Mouse (Mus musculus) heart, embryonic 11.5 days (tissue): ENCODE data around the gene Slc33a1. TPM values are rescaled to one million over a fixed set of nuclear protein-coding genes. Genes with fewer than 3 reads are reported as not detected.

Experiments used
- ATAC-seq: fragments of 200-750 bp; cut with Nextera tagmentation; replicated peaks from 2 replicates; pipeline ENCODE4 v1.8.0; 2017; ENCODE audit warnings: moderate library complexity; ENCODE audit not compliant: insufficient number of reproducible peaks, low FRiP score, low TSS enrichment
- H3K27ac ChIP-seq: fragments of 300-500 bp; sonication (generic); 2 replicates; pipeline ENCODE4 v1.5.1; 2014; ENCODE audit warnings: mild to moderate bottlenecking, low read depth, low read length
- H3K27me3 ChIP-seq: fragments of 300-500 bp; sonication (generic); 2 replicates; pipeline ENCODE4 v1.6.1; 2014; ENCODE audit warnings: mild to moderate bottlenecking, low read length, mixed read lengths; ENCODE audit not compliant: control insufficient read depth, insufficient read depth
- H3K36me3 ChIP-seq: fragments of 300-500 bp; sonication (generic); 2 replicates; pipeline ENCODE4 v1.6.1; 2014; ENCODE audit warnings: mild to moderate bottlenecking, low read length, moderate library complexity, mixed read lengths; ENCODE audit not compliant: control insufficient read depth, insufficient read depth
- H3K4me1 ChIP-seq: fragments of 300-500 bp; sonication (generic); 2 replicates; pipeline ENCODE4 v1.6.1; 2014; ENCODE audit warnings: low read length; ENCODE audit not compliant: control insufficient read depth, insufficient read depth
- H3K4me2 ChIP-seq: fragments of 300-500 bp; sonication (generic); 2 replicates; pipeline ENCODE4 v1.6.1; 2014; ENCODE audit warnings: mild to moderate bottlenecking, moderate library complexity
- H3K4me3 ChIP-seq: fragments of 300-500 bp; sonication (generic); 2 replicates; pipeline ENCODE4 v1.5.1; 2014; ENCODE audit warnings: low read depth, low read length
- H3K9ac ChIP-seq: fragments of 300-500 bp; sonication (generic); 2 replicates; pipeline ENCODE4 v1.6.1; 2014; ENCODE audit warnings: mild to moderate bottlenecking, low read depth, low read length, moderate library complexity
- H3K9me3 ChIP-seq: fragments of 300-500 bp; sonication (generic); replicated peaks from 2 replicates; pipeline ENCODE4 v1.6.1; 2016; ENCODE audit warnings: low read length; ENCODE audit not compliant: control insufficient read depth
- WGBS: fragments of 180-500 bp; shearing (Covaris S2); extraction: QIAGEN DNeasy Blood & Tissue Kit; methylation state at CpG from one replicate; pipeline ENCODE4 v1.1.7; 2014; ENCODE audit not compliant: insufficient replicate concordance; 5-methylcytosine and 5-hydroxymethylcytosine counted together
- polyA plus RNA-seq: library from polyadenylated mRNA; unstranded; fragments of >200 nt; fragmentation: Nextera tagmentation; extraction: Ambion mirVana; gene quantifications from 2 replicates; pipeline ENCODE4 v1.2.1, GENCODE M21; 2014

The Slc33a1 gene
- 10.2 and 10.4 TPM in 2 replicates for polyA plus RNA-seq

DNA sequence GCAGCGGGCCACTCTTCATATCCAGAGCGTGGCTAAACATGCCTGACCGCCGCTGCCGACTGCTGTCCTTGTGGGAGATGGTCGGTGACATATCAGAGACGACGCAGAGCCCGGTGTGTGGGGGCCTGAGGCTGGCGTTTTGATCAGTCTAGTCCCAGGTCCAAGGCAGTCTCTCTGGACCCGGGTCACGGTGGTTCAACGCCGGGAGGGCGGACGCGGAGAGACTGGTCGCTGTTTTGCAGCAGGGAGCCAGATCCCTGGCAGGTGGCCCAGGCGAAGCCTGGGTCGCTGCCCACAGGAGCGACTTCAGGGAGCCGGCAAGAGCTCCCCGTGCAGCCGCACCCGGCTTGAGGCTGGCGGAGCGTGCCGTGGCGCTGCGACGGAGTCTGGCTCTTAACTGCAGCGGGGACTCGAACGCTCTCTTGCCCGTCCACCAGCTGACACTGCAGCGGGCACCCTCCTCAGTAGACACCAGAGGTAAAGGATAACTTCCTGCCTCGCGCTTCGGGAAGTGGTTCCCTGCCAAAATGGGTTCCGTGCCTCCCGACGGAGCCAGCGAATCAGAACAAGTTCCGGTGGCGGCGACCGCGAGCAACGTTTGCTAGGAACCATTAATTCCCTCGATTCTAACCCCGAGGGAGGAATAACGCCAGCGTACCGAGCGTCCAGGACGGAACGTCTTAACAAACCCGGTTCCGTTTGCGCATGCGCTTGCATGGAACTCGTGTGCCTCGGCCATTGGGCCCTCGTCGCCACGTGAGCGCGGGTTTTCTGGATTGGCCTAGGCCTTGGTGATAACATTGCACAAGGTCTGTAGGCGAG is at the start of gene Slc33a1:
TSS of gene Slc33a1 (minus strand) at position 669 of the 822 bp plus-strand sequence.
- Histone ChIP-seq H3K9ac (peak within 1 kb of the TSS; percentile 91), H3K36me3 (no peaks in the 10 kb centered on the region), H3K4me3 (peak within 1 kb of the TSS; percentile 89), H3K4me1 (peaks cover 7% of the 10 kb centered on the region; the same call in 1 of the 2 replicates), H3K4me2 (peak within 1 kb of the TSS; percentile 88), H3K9me3 (no peaks in the 10 kb centered on the region), H3K27ac (peak within 1 kb of the TSS; percentile 85), H3K27me3 (peaks cover 3% of the 10 kb centered on the region; the same call in 1 of the 2 replicates)
- peak; percentile 96 for ATAC-seq
- under 1% methylated on average over 69 of the region's 69 CpGs for WGBS

DNA sequence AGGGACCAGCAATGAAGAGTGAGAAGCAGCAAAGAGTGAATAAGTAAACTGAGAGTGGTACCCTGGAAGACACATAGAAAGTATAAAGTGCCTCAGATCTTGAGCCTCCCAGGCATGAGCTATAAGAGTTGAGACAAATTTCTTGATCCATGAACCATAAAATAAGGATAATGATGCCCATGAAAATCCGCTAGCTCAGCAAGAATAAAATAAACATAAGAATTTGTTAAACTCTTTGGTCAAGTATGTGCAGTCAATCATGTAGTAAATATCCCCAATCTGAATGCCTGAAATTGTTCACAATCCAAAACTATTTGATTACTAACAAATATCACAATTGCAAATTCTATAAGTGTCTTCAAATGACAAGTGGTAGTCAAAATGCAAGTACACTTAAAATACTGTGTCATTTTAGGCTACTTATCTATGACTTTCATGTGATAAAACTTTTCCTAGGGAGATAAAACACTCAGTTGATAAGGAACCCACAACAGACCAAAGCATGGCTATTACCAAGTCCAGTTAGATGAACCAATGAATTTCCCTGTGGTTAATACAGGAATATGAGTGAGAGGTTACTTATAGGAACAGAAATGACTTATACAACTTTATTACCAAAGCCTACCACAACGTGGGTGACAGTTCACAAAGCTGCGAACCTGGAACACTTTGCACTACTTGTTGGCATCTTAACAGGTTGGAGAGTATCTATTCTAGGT is 24.3 kb upstream of the Slc33a1 start:
- Histone ChIP-seq H3K4me3 (no peak overlapping the region), H3K4me1 (no peaks in the 10 kb centered on the region), H3K9me3 (no peaks in the 10 kb centered on the region), H3K36me3 (peaks cover 17% of the 10 kb centered on the region), H3K4me2 (no peak overlapping the region), H3K27ac (no peak overlapping the region), H3K27me3 (no peaks in the 10 kb centered on the region), H3K9ac (no peak overlapping the region)
- 87% methylated on average over 3 of the region's 3 CpGs for WGBS
- ATAC-seq: no peak

DNA sequence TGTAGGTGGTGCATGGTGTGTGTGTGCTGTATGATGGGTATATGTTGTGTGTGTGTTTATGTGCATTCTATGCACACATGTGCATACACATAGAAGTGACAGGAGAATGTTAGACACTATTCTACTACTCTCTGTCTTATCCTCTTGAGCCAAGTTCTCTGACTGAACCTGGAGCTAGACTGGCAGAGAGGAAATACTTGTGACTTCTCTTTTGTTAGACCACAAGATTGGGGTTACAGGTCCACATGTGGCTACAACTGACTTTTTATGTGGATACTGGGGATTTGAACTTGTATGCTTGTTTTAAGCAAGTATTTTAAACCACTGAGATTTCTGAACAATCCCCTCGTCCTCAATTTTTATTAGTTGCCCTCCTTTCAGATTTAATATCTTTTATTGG is 22.1 kb upstream of the Slc33a1 start:
- H3K4me3 ChIP-seq: no peak overlapping the region
- no peak overlapping the region for H3K9ac ChIP-seq
- no peaks in the 10 kb centered on the region for H3K9me3 ChIP-seq
- H3K4me2 ChIP-seq: no peak overlapping the region
- H3K4me1 ChIP-seq: no peaks in the 10 kb centered on the region
- H3K27me3 ChIP-seq: no peaks in the 10 kb centered on the region
- 89% methylated on average over 1 of the region's 1 CpGs for WGBS
- no peak for ATAC-seq
- H3K36me3 ChIP-seq: peaks cover 12% of the 10 kb centered on the region; the same call in 1 of the 2 replicates
- H3K27ac ChIP-seq: no peak overlapping the region

DNA sequence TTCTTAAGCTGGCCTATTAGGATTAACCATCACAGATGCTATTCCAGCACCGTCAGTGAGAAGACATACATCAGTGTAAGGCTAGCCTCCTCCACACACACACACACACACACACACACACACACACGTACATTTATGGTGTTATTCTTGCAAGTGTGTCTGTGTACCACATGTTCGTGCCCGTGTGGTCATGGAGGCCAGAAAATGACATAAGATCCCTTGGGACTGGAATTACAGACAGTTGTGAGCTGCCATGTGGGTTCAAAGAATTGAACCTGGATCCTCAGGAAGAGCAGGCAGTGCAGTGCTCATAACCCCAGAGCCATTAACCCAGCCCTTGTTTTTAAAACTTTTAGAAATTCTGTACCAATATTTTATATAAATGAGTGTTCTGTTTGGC is 13.3 kb upstream of the Slc33a1 start:
- Histone ChIP-seq H3K4me2 (no peak overlapping the region), H3K36me3 (0 out of 2 replicates have a peak, but pooled peaks cover 6% of the 10 kb centered on the region), H3K4me3 (no peak overlapping the region), H3K27ac (no peak overlapping the region), H3K27me3 (no peaks in the 10 kb centered on the region), H3K9ac (no peak overlapping the region), H3K4me1 (peaks cover 15% of the 10 kb centered on the region), H3K9me3 (no peaks in the 10 kb centered on the region)
- WGBS: 73% methylated on average over 4 of the region's 4 CpGs
- no peak for ATAC-seq

DNA sequence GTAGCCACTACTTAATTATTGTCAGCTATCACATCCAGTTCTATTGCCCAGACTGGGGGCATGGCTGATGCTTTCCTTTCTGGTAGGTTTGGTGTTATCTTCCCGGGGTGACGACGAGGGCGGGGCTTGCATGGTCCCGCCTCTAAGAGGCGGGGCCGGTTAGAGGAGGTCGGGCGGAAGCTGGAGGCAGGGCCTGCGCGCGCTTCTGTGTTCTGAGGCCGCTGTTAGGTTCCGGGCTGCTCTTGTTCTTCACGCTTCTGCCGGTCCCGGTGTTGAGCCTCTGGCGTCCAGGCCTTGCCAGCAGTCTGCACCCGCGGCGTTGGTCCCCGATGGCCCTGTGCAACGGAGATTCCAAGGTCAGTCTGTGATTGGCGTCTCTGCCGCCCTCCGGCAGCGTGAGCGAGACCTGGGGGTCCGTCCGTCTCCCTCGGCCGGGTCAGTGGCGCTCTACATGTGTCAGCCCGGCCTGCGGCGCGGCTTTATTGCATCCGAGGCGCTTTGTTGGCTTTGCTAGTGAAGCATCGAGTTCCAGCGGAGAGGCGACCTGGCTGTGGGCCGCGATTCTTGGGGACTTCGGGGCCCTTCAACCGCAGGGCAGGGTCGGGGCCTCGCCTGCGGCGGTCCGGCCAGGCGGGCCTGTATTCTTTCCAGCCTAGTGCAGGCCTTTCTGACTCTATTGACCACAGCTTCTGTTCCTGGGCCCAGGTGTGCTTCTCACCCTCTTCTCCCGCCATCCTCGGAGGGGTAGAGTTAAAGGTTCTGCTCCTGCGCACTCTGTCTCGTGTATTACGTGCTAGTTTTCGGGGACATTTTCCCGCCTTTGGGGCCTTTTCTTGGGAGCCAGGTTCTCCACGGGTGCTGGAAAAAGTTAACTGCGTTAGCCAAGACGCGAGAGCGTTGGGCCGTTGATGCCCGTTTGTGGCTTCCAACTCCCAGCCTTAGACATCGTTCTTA is 11.7 kb upstream of the Slc33a1 start, which contains the start of gene Gmps:
TSS of gene Gmps (plus strand) at position 152 of the 954 bp plus-strand sequence.
- Histone ChIP-seq H3K4me3 (peak within 1 kb of the TSS; percentile 94), H3K4me2 (peak within 1 kb of the TSS; percentile 79), H3K9ac (peak within 1 kb of the TSS; percentile 99), H3K9me3 (no peaks in the 10 kb centered on the region), H3K27me3 (no peaks in the 10 kb centered on the region), H3K4me1 (peaks cover 15% of the 10 kb centered on the region), H3K36me3 (0 out of 2 replicates have a peak, but pooled peaks cover 6% of the 10 kb centered on the region), H3K27ac (peak within 1 kb of the TSS; percentile 94)
- WGBS: under 1% methylated on average over 67 of the region's 67 CpGs
- peak; percentile 98 for ATAC-seq

DNA sequence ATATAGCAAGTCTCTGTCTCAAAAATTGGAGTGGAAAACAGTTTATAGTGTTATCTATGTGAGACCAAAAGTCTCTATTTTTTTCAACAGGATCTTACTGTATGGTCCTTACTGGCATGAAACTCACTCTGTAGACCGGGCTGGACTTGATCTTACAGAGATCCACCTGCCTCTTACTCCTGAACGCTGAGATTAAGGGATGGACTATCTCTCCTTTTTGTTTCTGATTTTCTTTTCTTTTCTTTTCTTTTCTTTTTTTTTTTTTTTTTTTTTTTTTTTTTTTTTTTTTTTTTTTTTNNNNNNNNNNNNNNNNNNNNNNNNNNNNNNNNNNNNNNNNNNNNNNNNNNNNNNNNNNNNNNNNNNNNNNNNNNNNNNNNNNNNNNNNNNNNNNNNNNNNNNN is 1.4 kb upstream of the Slc33a1 start:
- no peak overlapping the region for H3K27ac ChIP-seq
- no peaks in the 10 kb centered on the region for H3K36me3 ChIP-seq
- H3K4me1 ChIP-seq: peaks cover 7% of the 10 kb centered on the region; the same call in 1 of the 2 replicates
- H3K4me2 ChIP-seq: no peak overlapping the region
- H3K27me3 ChIP-seq: peaks cover 3% of the 10 kb centered on the region; the same call in 1 of the 2 replicates
- no peak overlapping the region for H3K4me3 ChIP-seq
- no peak overlapping the region for H3K9ac ChIP-seq
- ATAC-seq: no peak
- WGBS: 70% methylated on average over 2 of the region's 2 CpGs
- H3K9me3 ChIP-seq: no peaks in the 10 kb centered on the region

DNA sequence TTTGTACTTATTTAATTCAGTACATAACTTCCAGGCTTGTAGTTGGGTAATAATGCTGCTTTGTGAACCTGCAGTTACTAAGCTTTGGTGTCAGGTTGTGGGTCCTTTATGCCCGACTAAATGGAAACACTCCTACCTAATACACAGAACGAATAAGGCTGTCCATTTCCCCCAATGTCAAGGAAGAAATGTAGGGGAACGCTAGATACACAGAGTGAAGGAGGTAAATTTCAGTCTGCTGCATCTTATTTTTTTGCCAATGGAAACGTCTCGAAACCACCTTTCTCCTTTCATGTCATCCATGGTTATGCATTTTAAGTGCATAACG is 318 bp upstream of the Slc33a1 start:
- peak overlapping the region; percentile 50; the same call in 1 of the 2 replicates for H3K27ac ChIP-seq

More for the DNA sequence above, 318 bp upstream of the Slc33a1 start:
- Histone ChIP-seq H3K4me1 (peaks cover 7% of the 10 kb centered on the region; the same call in 1 of the 2 replicates), H3K36me3 (no peaks in the 10 kb centered on the region), H3K9me3 (no peaks in the 10 kb centered on the region), H3K4me3 (peak overlapping the region; percentile 89), H3K9ac (no peak overlapping the region), H3K27me3 (peaks cover 3% of the 10 kb centered on the region; the same call in 1 of the 2 replicates), H3K4me2 (peak overlapping the region; percentile 88)
- ATAC-seq: no peak
- WGBS: 81% methylated on average over 6 of the region's 6 CpGs
